Mouse (Mus musculus) left cerebral cortex, postnatal 10 days (tissue): Measurements from ENCODE around the gene Adam10. TPM values are rescaled to one million over a fixed set of nuclear protein-coding genes. Genes with fewer than 3 reads are reported as not detected.
A peak's percentile ranks its signal among the peaks of the same experiment; 100 is the strongest.

Experiments
- DNase-seq, 2 experiments: peaks; one replicate each; pipeline ENCODE4 v3.0.0; 2021 to 2022; ENCODE audit warnings: low spot score in 2 of 2, mixed read lengths in 1 of 2; ENCODE audit errors: extremely low spot score in 1 of 2
- intact Hi-C: fragments of 180-260 bp; cut with DNase I; formaldehyde crosslinking; loops from one replicate; pipeline ENCODE4 v1.15.1; 2025
- total RNA-seq, 2 experiments: library from RNA; stranded (reverse); gene quantifications; 2 replicates each; pipeline ENCODE4 v1.2.3; 2021

Adam10 gene
- total RNA-seq, 2 experiments from 2014 or later, result 83.8 to 86.3 TPM

- intact Hi-C loops, result loop anchor here (10.0 kb wide), 1 partner anchor 254 kb away; no protein-coding TSS in a partner anchor
- no peak for DNase-seq
These were observed 7.5 kb upstream of the Adam10 start for GRCm38 (mm10) chr9:70671278-70671677.

GRCm38 (mm10) chr9:70671772-70672579, 6.8 kb upstream of the Adam10 start:
- intact Hi-C loops, result loop anchor here (10.0 kb wide), 1 partner anchor 253 kb away; no protein-coding TSS in a partner anchor
- no peak for DNase-seq

GRCm38 (mm10) chr9:70673656-70674055, 5.1 kb upstream of the Adam10 start:
- intact Hi-C loops, result loop anchor here (10.0 kb wide), 1 partner anchor 251 kb away; no protein-coding TSS in a partner anchor
- DNase-seq, result no peak

GRCm38 (mm10) chr9:70675117-70675516, 3.7 kb upstream of the Adam10 start:
- intact Hi-C loops, result loop anchor here (5.0 to 10.0 kb wide), 2 partner anchors 250 to 402 kb away; no protein-coding TSS in a partner anchor
- DNase-seq, result no peak

- DNase-seq, result no peak
- intact Hi-C loops, result loop anchor here (5.0 to 10.0 kb wide), 2 partner anchors 249 to 401 kb away; no protein-coding TSS in a partner anchor
These were observed 2.8 kb upstream of the Adam10 start for GRCm38 (mm10) chr9:70675961-70676360.

- peak in 1 of 2 experiments; percentile 72 for DNase-seq
- intact Hi-C loops, result loop anchor here (5.0 to 10.0 kb wide), 2 partner anchors 245 to 398 kb away; no protein-coding TSS in a partner anchor
These were observed 615 bp downstream of the Adam10 start for GRCm38 (mm10) chr9:70679132-70680091.

- DNase-seq, result no peak
- intact Hi-C loops, result no loop called here
These were observed 3.4 kb downstream of the Adam10 start for GRCm38 (mm10) chr9:70682202-70682601.

- intact Hi-C loops, result no loop called here
- DNase-seq, result no peak
These were observed 9.6 kb downstream of the Adam10 start for GRCm38 (mm10) chr9:70688301-70688968.

- intact Hi-C loops, result no loop called here
- DNase-seq, result no peak
These were observed 11.1 kb downstream of the Adam10 start for GRCm38 (mm10) chr9:70689926-70690325.

GRCm38 (mm10) chr9:70690579-70690978, 11.8 kb downstream of the Adam10 start:
- intact Hi-C loops, result no loop called here
- no peak for DNase-seq

GRCm38 (mm10) chr9:70691772-70692693, 13.2 kb downstream of the Adam10 start:
- intact Hi-C loops, result no loop called here

GRCm38 (mm10) chr9:70695723-70696122, 16.9 kb downstream of the Adam10 start:
- DNase-seq, result no peak
- intact Hi-C loops, result no loop called here

More at GRCm38 (mm10) chr9:70691772-70692693, 13.2 kb downstream of the Adam10 start:
- DNase-seq, result no peak

GRCm38 (mm10) chr9:70698090-70698489, 19.3 kb downstream of the Adam10 start:
- intact Hi-C loops, result no loop called here
- no peak for DNase-seq

GRCm38 (mm10) chr9:70703597-70704203, 24.9 kb downstream of the Adam10 start:
- no peak for DNase-seq

GRCm38 (mm10) chr9:70706444-70706843, 27.6 kb downstream of the Adam10 start:
- no peak for DNase-seq
- intact Hi-C loops, result no loop called here

More at GRCm38 (mm10) chr9:70703597-70704203, 24.9 kb downstream of the Adam10 start:
- intact Hi-C loops, result no loop called here

GRCm38 (mm10) chr9:70729544-70729943, 50.7 kb downstream of the Adam10 start:
- no peak for DNase-seq

GRCm38 (mm10) chr9:70731079-70731478, 52.3 kb downstream of the Adam10 start:
- intact Hi-C loops, result no loop called here
- no peak for DNase-seq

More at GRCm38 (mm10) chr9:70729544-70729943, 50.7 kb downstream of the Adam10 start:
- intact Hi-C loops, result no loop called here
